Mouse (Mus musculus): ENCODE data around the gene Psors1c2.

GRCm38 (mm10) chr17:35556186-35556765 is 23.3 kb downstream of the Psors1c2 start:
- TF ChIP-seq CTCF (IDR thresholded peaks at IDR 0.05; ENCODE audit: low read depth), result no peak
- no peak for TF ChIP-seq EP300 (IDR thresholded peaks at IDR 0.05; ENCODE audit: low read depth)
